Mouse (Mus musculus): ENCODE measurements at regions not wholly inside any gene's neighbourhood (a gene's known extent, or its start where the extent isn't known, plus 50 kb on each side); places are given as distances from the start of the nearest gene placed in this dataset.
A peak's percentile ranks its signal among the peaks of the same experiment; 100 is the strongest.

GRCm38 (mm10) chr1:102628061-102628460, 2140.3 kb upstream of the Cdh20 start:
- peak; percentile 89 for DNase-seq (ENCODE audit: low spot score)

- no peak for DNase-seq (ENCODE audit: low spot score)
Measured at GRCm38 (mm10) chr1:102644379-102644778, 2123.9 kb upstream of the Cdh20 start.

GRCm38 (mm10) chr1:102687367-102688070, 2080.8 kb upstream of the Cdh20 start:
- DNase-seq (ENCODE audit: low spot score) = no peak

GRCm38 (mm10) chr1:102716459-102716858, 2051.9 kb upstream of the Cdh20 start:
- no peak for DNase-seq (ENCODE audit: low spot score)

GRCm38 (mm10) chr1:102733991-102734390, 2034.3 kb upstream of the Cdh20 start:
- DNase-seq (ENCODE audit: low spot score) = no peak

- DNase-seq (ENCODE audit: low spot score) = no peak
Measured at GRCm38 (mm10) chr1:102735392-102735791, 2032.9 kb upstream of the Cdh20 start.

- DNase-seq (ENCODE audit: low spot score) = no peak
Measured at GRCm38 (mm10) chr1:102757941-102758340, 2010.4 kb upstream of the Cdh20 start.

Data from embryo, embryonic 10.5 days (tissue).